Mouse (Mus musculus): ENCODE data around the gene Tmed8. TPM values are rescaled to one million over a fixed set of nuclear protein-coding genes. Genes with fewer than 3 reads are reported as not detected.
"Not testable (repeated sequence)": the region's sequence is repeated elsewhere in the genome, so short reads cannot be mapped to it uniquely, and the experiment has no call there.

The Tmed8 gene
- polyA plus RNA-seq, 1 experiment, result 2.1 TPM

- no peaks in the 10 kb centered on the region for H3K27me3 ChIP-seq (ENCODE audit: control insufficient read depth, insufficient read depth, insufficient read length)
- H3K79me2 ChIP-seq (ENCODE audit: control insufficient read depth, insufficient read depth), result no peaks in the 10 kb centered on the region
- no peak for TF ChIP-seq MYOG (IDR thresholded peaks at IDR 0.05; ENCODE audit: control insufficient read depth in 1 of 3, insufficient read depth in 1 of 3, insufficient read length in 2 of 3, low read depth in 2 of 3)
- H3K36me3 ChIP-seq (ENCODE audit: control insufficient read depth, insufficient read depth), result no peaks in the 10 kb centered on the region
- H3K4me3 ChIP-seq, result no peak overlapping the region
- no peak overlapping the region for H3K4me2 ChIP-seq (ENCODE audit: low read depth)
- no peak overlapping the region for H3ac ChIP-seq (ENCODE audit: control insufficient read depth, insufficient read length)
These were observed 39.4 kb downstream of the Tmed8 start for GRCm38 (mm10) chr12:87160815-87161214.

- H3K4me2 ChIP-seq (ENCODE audit: low read depth), result no peak overlapping the region
- no peaks in the 10 kb centered on the region for H3K27me3 ChIP-seq (ENCODE audit: control insufficient read depth, insufficient read depth, insufficient read length)
- no peaks in the 10 kb centered on the region for H3K36me3 ChIP-seq (ENCODE audit: control insufficient read depth, insufficient read depth)
- no peak overlapping the region for H3ac ChIP-seq (ENCODE audit: control insufficient read depth, insufficient read length)
- TF ChIP-seq CEBPB (IDR thresholded peaks at IDR 0.05; ENCODE audit: insufficient read depth, poor library complexity, severe bottlenecking) (no peak), E2F4 (IDR thresholded peaks at IDR 0.05; ENCODE audit: insufficient read depth) (no peak), POLR2A (IDR thresholded peaks at IDR 0.05; ENCODE audit: insufficient read length, low read depth) (no peak), MYOD1 (IDR thresholded peaks at IDR 0.05; ENCODE audit: control insufficient read depth in 1 of 3, insufficient read length in 2 of 3, low read depth in 2 of 3) (no peak), TCF3 (IDR thresholded peaks at IDR 0.05; ENCODE audit: insufficient read length, low read depth) (no peak), SRF (IDR thresholded peaks at IDR 0.05; ENCODE audit: control insufficient read depth, insufficient read length, low read depth) (no peak), MAX (IDR thresholded peaks at IDR 0.05; ENCODE audit: low read depth) (no peak), USF1 (IDR thresholded peaks at IDR 0.05; ENCODE audit: low read depth) (no peak), POLR2AphosphoS2 (IDR thresholded peaks at IDR 0.05; ENCODE audit: insufficient read length, low read depth) (no peak), TCF12 (IDR thresholded peaks at IDR 0.05; ENCODE audit: insufficient read depth, poor library complexity, severe bottlenecking) (no peak)
- no peak overlapping the region for H3K4me3 ChIP-seq
- H3K79me2 ChIP-seq (ENCODE audit: control insufficient read depth, insufficient read depth), result no peaks in the 10 kb centered on the region
These were observed 39.9 kb downstream of the Tmed8 start for GRCm38 (mm10) chr12:87160310-87160709.

GRCm38 (mm10) chr12:87158099-87158498 lies 42.2 kb downstream of the Tmed8 start:
- TF ChIP-seq MAX (IDR thresholded peaks at IDR 0.05; ENCODE audit: low read depth), result no peak
- H3K79me2 ChIP-seq (ENCODE audit: control insufficient read depth, insufficient read depth), result no peaks in the 10 kb centered on the region
- no peaks in the 10 kb centered on the region for H3K27me3 ChIP-seq (ENCODE audit: control insufficient read depth, insufficient read depth, insufficient read length)
- no peak overlapping the region for H3K4me3 ChIP-seq
- H3ac ChIP-seq (ENCODE audit: control insufficient read depth, insufficient read length), result no peak overlapping the region
- no peak overlapping the region for H3K4me2 ChIP-seq (ENCODE audit: low read depth)
- no peaks in the 10 kb centered on the region for H3K36me3 ChIP-seq (ENCODE audit: control insufficient read depth, insufficient read depth)

- H3K4me3 ChIP-seq, result no peak overlapping the region
- no peaks in the 10 kb centered on the region for H3K36me3 ChIP-seq (ENCODE audit: control insufficient read depth, insufficient read depth)
- no peaks in the 10 kb centered on the region for H3K27me3 ChIP-seq (ENCODE audit: control insufficient read depth, insufficient read depth, insufficient read length)
- TF ChIP-seq POLR2AphosphoS2 (IDR thresholded peaks at IDR 0.05; ENCODE audit: insufficient read length, low read depth) (no peak), USF1 (IDR thresholded peaks at IDR 0.05; ENCODE audit: low read depth) (no peak), POLR2A (IDR thresholded peaks at IDR 0.05; ENCODE audit: insufficient read length, low read depth) (no peak), CEBPB (IDR thresholded peaks at IDR 0.05; ENCODE audit: insufficient read depth, poor library complexity, severe bottlenecking) (no peak)
- no peaks in the 10 kb centered on the region for H3K79me2 ChIP-seq (ENCODE audit: control insufficient read depth, insufficient read depth)
- no peak overlapping the region for H3K4me2 ChIP-seq (ENCODE audit: low read depth)
- H3ac ChIP-seq (ENCODE audit: control insufficient read depth, insufficient read length), result no peak overlapping the region
These were observed 42.9 kb downstream of the Tmed8 start for GRCm38 (mm10) chr12:87157361-87157760.

- not testable (repeated sequence) for H3ac ChIP-seq (ENCODE audit: control insufficient read depth, insufficient read length); H3K4me2 ChIP-seq (ENCODE audit: low read depth); H3K79me2 ChIP-seq (ENCODE audit: control insufficient read depth, insufficient read depth); H3K27me3 ChIP-seq (ENCODE audit: control insufficient read depth, insufficient read depth, insufficient read length); H3K4me3 ChIP-seq; H3K36me3 ChIP-seq (ENCODE audit: control insufficient read depth, insufficient read depth)
These were observed 45.8 kb downstream of the Tmed8 start for GRCm38 (mm10) chr12:87154448-87154847.

GRCm38 (mm10) chr12:87149471-87149870 lies 50.8 kb downstream of the Tmed8 start:
- Histone ChIP-seq H3K36me3 (ENCODE audit: control insufficient read depth, insufficient read depth) (no peaks in the 10 kb centered on the region), H3ac (ENCODE audit: control insufficient read depth, insufficient read length) (no peak overlapping the region), H3K4me3 (no peak overlapping the region), H3K4me2 (ENCODE audit: low read depth) (no peak overlapping the region), H3K79me2 (ENCODE audit: control insufficient read depth, insufficient read depth) (no peaks in the 10 kb centered on the region), H3K27me3 (ENCODE audit: control insufficient read depth, insufficient read depth, insufficient read length) (no peaks in the 10 kb centered on the region)
- TF ChIP-seq MYOD1 (IDR thresholded peaks at IDR 0.05; ENCODE audit: control insufficient read depth in 1 of 3, insufficient read length in 2 of 3, low read depth in 2 of 3), result no peak
- TF ChIP-seq POLR2AphosphoS2 (IDR thresholded peaks at IDR 0.05; ENCODE audit: insufficient read length, low read depth), result no peak
- no peak for TF ChIP-seq MYOG (IDR thresholded peaks at IDR 0.05; ENCODE audit: control insufficient read depth in 1 of 3, insufficient read depth in 1 of 3, insufficient read length in 2 of 3, low read depth in 2 of 3)

GRCm38 (mm10) chr12:87148136-87148535 lies 52.1 kb downstream of the Tmed8 start:
- Histone ChIP-seq H3K36me3 (ENCODE audit: control insufficient read depth, insufficient read depth) (no peaks in the 10 kb centered on the region), H3K27me3 (ENCODE audit: control insufficient read depth, insufficient read depth, insufficient read length) (no peaks in the 10 kb centered on the region)
- TF ChIP-seq SRF (IDR thresholded peaks at IDR 0.05; ENCODE audit: control insufficient read depth, insufficient read length, low read depth) (no peak), TCF3 (IDR thresholded peaks at IDR 0.05; ENCODE audit: insufficient read length, low read depth) (no peak), MYOD1 (IDR thresholded peaks at IDR 0.05; ENCODE audit: control insufficient read depth in 1 of 3, insufficient read length in 2 of 3, low read depth in 2 of 3) (no peak)

More at GRCm38 (mm10) chr12:87148136-87148535, 52.1 kb downstream of the Tmed8 start:
- Histone ChIP-seq H3K79me2 (ENCODE audit: control insufficient read depth, insufficient read depth) (no peaks in the 10 kb centered on the region), H3ac (ENCODE audit: control insufficient read depth, insufficient read length) (peak overlapping the region; percentile 59), H3K4me3 (peak overlapping the region; percentile 73), H3K4me2 (ENCODE audit: low read depth) (peak overlapping the region; percentile 72)

Measured in myocyte (in vitro differentiated cells).